Mouse (Mus musculus): ENCODE data around the gene Brd4. TPM values are rescaled to one million over a fixed set of nuclear protein-coding genes. Genes with fewer than 3 reads are reported as not detected.

Gene Brd4
- polyA plus RNA-seq, 1 experiment from 2014 or later = 112 TPM

DNA sequence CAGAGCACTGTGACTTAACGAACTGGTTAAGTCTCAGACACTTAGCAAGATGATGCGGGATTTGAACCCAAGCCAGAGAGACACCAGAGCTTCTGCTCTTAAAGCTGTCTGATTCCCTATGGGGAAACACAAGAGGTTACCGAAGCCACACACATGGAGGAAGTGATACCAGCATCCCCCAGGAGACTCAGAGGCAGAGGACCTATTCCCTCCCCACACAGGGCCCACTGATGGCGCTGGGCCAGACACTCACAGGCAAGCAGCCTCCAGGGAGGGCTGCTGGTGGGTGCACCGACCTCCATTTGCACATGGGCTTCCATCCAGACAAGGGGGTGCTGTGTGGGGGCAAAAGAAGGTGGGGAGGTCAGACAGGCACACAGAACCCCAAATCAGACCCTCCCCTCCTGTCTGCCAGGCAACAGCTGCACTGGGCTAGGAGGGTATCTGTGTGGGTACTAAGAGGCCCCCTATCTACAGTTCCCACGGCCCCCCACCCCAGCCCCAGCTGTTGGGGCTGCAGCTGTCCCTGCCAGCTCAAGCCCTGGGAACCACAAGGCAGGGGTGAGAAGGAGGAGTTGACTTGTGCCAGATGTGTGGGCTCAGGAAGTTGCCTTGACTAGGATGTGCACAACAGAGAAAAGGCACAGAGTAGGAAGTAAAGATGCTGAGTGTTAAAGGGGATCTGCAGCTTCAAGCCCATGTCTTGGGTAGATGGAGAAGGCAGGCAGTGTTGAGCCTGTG, 120.4 kb downstream of the Brd4 start:
- Histone ChIP-seq H3K27ac (no peak overlapping the region), H3K27me3 (replicated peaks) (no peaks in the 10 kb centered on the region), H3K4me1 (peaks cover 47% of the 10 kb centered on the region), H3K4me3 (no peak overlapping the region), H3K4me2 (replicated peaks) (peak overlapping the region; percentile 94), H3K9ac (no peak overlapping the region), H3K9me3 (no peaks in the 10 kb centered on the region), H3K36me3 (no peaks in the 10 kb centered on the region; the same call in 1 of the 2 replicates)
- WGBS = 66% methylated on average over 6 of the region's 6 CpGs
- no peak for ATAC-seq (ENCODE audit: low FRiP score, low read depth)

DNA sequence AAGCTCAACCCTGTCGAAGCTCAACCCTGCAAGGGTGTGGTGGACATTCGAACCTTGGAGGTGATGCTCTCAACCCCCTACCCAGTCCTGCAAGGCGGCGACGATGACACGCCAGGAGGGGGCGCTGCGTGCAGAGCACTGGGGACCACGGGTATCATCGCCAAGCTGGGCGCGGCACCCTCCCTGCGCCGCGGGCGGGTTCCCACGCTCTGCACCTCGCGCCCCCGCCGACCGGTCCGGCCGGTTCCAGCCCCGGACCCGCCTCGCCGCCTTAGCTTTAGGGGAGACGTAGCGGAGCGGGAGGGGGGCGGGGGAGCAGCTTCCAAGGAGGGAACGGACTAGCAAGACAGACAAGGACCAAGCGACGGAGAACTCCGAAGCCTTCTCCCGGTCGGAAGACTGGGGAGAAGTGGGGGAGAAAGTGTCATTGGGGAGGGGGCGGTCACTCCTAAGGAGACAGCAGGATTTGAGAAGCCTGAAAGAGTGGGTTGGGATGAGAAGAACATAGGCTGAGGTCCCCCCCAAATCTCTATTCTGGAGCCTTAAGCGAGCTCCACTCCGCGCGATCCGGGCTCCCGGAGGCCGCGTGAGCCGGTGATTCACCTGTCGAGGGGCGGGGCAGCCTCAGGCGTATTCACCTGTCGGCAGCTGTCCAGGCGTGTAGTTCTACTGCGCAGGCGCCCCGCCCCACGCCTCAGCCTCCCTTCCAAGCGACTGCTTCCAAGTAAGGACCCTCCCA, 122.2 kb downstream of the Brd4 start:
- peaks cover 14% of the 10 kb centered on the region for H3K36me3 ChIP-seq

DNA sequence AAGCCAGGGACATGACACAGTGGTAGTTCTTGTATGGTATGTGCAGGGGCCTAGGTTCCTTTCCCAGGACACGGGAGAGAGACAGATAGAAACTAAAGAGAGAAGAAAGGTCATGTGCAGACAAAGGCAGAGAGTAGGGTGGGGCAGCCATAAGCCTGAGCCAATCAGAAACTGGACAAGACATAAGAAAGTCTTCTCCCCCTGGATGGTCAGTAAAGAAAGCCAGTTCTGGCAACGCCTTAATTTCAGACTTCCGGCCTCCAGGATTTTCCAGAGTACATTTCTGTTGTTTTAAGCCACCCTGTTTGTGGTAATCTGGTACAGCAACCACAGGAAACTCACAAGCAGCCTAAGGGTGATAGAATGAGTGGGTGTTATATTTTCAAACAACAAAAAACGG, 123.6 kb downstream of the Brd4 start:
- 84% methylated on average over 4 of the region's 4 CpGs for WGBS
- Histone ChIP-seq H3K4me3 (no peak overlapping the region), H3K4me1 (peaks cover 37% of the 10 kb centered on the region), H3K9ac (no peak overlapping the region), H3K4me2 (replicated peaks) (no peak overlapping the region), H3K36me3 (peaks cover 20% of the 10 kb centered on the region), H3K27me3 (replicated peaks) (no peaks in the 10 kb centered on the region), H3K9me3 (no peaks in the 10 kb centered on the region), H3K27ac (no peak overlapping the region)
- no peak for ATAC-seq (ENCODE audit: low FRiP score, low read depth)

More for the DNA sequence above, 122.2 kb downstream of the Brd4 start:
- Histone ChIP-seq H3K9ac (peak overlapping the region; percentile 69), H3K27ac (no peak overlapping the region), H3K9me3 (no peaks in the 10 kb centered on the region), H3K27me3 (replicated peaks) (no peaks in the 10 kb centered on the region), H3K4me3 (peak overlapping the region; percentile 57), H3K4me2 (replicated peaks) (peak overlapping the region; percentile 94), H3K4me1 (peaks cover 47% of the 10 kb centered on the region)
- ATAC-seq (ENCODE audit: low FRiP score, low read depth) = peak; percentile 38; the same call in 1 of the 2 replicates
- 2% methylated on average over 58 of the region's 58 CpGs for WGBS

DNA sequence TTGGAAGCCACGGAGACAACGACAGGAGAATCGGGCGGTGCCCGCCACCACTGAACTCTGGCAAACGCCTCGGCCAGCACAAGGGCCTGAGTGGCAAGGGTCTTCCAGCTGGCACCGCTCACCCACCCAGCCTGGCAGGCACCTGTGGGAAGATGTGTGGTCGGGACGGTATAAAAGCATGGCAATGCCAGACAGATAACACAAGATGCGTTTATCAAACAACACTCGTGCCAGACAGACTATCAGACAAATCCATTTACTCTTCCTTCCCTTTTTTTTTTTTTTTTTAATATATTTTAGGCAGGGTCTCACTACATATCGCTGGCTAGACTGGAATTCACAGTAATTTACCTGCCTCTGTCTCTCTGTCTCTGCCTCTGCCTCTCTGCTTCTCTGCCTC, 125.7 kb downstream of the Brd4 start:
- Histone ChIP-seq H3K36me3 (peaks cover 31% of the 10 kb centered on the region), H3K27ac (no peak overlapping the region), H3K4me2 (replicated peaks) (no peak overlapping the region), H3K4me3 (no peak overlapping the region), H3K27me3 (replicated peaks) (no peaks in the 10 kb centered on the region), H3K9ac (no peak overlapping the region), H3K4me1 (peaks cover 18% of the 10 kb centered on the region), H3K9me3 (no peaks in the 10 kb centered on the region)
- no peak for ATAC-seq (ENCODE audit: low FRiP score, low read depth)
- 93% methylated on average over 13 of the region's 13 CpGs for WGBS

DNA sequence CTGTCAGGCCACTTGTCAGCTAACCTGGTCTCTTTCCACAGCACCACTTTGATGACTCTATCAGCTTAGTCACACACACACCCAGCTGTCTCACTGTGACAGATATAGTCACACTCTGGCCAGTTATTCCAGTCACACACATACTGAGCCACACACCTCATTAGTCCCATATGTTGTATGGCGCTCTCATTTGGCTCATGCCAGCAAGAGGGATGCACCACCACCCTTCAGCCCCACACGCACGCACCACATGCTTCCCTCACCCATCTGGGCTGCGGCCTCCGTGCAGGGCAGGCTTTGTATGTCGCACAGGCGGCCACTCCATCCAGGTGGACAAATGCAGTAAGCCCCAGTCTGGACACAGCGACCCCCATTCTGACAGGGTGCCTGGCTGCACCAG, 137.8 kb downstream of the Brd4 start:
- Histone ChIP-seq H3K9ac (no peak overlapping the region), H3K9me3 (no peaks in the 10 kb centered on the region), H3K4me3 (no peak overlapping the region), H3K27me3 (replicated peaks) (no peaks in the 10 kb centered on the region), H3K4me1 (peaks cover 4% of the 10 kb centered on the region; the same call in 1 of the 2 replicates), H3K36me3 (peaks cover 81% of the 10 kb centered on the region), H3K4me2 (replicated peaks) (no peak overlapping the region), H3K27ac (no peak overlapping the region)
- WGBS = 92% methylated on average over 8 of the region's 8 CpGs
- no peak for ATAC-seq (ENCODE audit: low FRiP score, low read depth)

Other genes with a start within 250 kb of the Brd4 start
- 43.7 and 52.2 TPM in 2 replicates for gene Rrp1b, start 248.6 kb downstream of the Brd4 start, polyA plus RNA-seq (2016; fragmentation: Nextera tagmentation; extraction: Ambion mirVana)
- 0.28 and 0.47 TPM in 2 replicates for gene Hsf2bp, start 248.4 kb downstream of the Brd4 start, polyA plus RNA-seq (2016; fragmentation: Nextera tagmentation; extraction: Ambion mirVana)
- gene Notch3, start 117.9 kb downstream of the Brd4 start, polyA plus RNA-seq (2016; fragmentation: Nextera tagmentation; extraction: Ambion mirVana) = 17.3 and 17.4 TPM in 2 replicates
- 0.08 TPM in 1 of 2 replicates, not detected in the other for gene Ephx3, start 95.2 kb downstream of the Brd4 start, polyA plus RNA-seq (2016; fragmentation: Nextera tagmentation; extraction: Ambion mirVana)
- 124 and 126 TPM in 2 replicates for gene Akap8, start 36.5 kb upstream of the Brd4 start, polyA plus RNA-seq (2016; fragmentation: Nextera tagmentation; extraction: Ambion mirVana)
- 135 and 136 TPM in 2 replicates for gene Akap8l, start 65.9 kb upstream of the Brd4 start, polyA plus RNA-seq (2016; fragmentation: Nextera tagmentation; extraction: Ambion mirVana)
- 41.4 and 50.5 TPM in 2 replicates for gene Wiz, start 104.7 kb upstream of the Brd4 start, polyA plus RNA-seq (2016; fragmentation: Nextera tagmentation; extraction: Ambion mirVana)
- gene Rasal3, start 118.9 kb upstream of the Brd4 start, polyA plus RNA-seq (2016; fragmentation: Nextera tagmentation; extraction: Ambion mirVana) = 0.66 and 1.7 TPM in 2 replicates
- not detected in 2 replicates for gene Pglyrp2, start 139.4 kb upstream of the Brd4 start, polyA plus RNA-seq (2016; fragmentation: Nextera tagmentation; extraction: Ambion mirVana)
- gene Cyp4f39, start 168.0 kb upstream of the Brd4 start, polyA plus RNA-seq (2016; fragmentation: Nextera tagmentation; extraction: Ambion mirVana) = 0.99 and 1.3 TPM in 2 replicates
- 9.5 and 10.8 TPM in 2 replicates for gene Cyp4f17, start 221.3 kb upstream of the Brd4 start, polyA plus RNA-seq (2016; fragmentation: Nextera tagmentation; extraction: Ambion mirVana)

Data from neural tube, embryonic 12.5 days (tissue).